In the genomic region with DNA sequence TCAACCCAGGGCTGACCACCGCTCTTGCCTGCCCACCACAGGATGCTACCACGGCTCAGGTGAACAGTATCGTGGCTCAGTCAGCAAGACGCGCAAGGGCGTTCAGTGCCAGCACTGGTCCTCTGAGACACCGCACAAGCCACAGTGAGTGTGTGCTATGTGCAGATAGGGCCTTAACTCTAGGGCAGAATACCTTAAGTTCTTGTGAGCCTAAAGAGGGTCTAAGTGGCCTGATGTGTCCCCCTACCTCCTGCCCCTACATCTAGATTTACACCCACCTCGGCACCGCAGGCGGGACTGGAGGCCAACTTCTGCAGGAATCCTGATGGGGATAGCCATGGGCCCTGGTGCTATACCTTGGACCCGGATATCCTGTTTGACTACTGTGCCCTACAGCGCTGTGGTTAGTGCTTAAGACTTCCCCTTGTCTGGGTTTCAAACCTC, we compare ENCODE assay signal across 8 mouse cellular contexts. TPM values are rescaled to one million over a fixed set of nuclear protein-coding genes. Genes with fewer than 3 reads are reported as not detected.
DNase-seq lines count a peak whose midpoint lies in the region; ATAC-seq lines count a peak whose summit lies in the region.

A gene (minus strand): TSS at position 359 of the 444 bp plus-strand sequence.

- H3K27ac ChIP-seq in embryonic facial prominence, embryonic 10.5 days (replicated peaks), result no peak within 1 kb of the TSS; the same call in 1 of the 2 replicates
- H3K27ac ChIP-seq in heart, embryonic 12.5 days (ENCODE audit: poor library complexity, severe bottlenecking), result no peak within 1 kb of the TSS
- no peak within 1 kb of the TSS for H3K27ac ChIP-seq in midbrain, embryonic 15.5 days

- peaks cover 53% of the 10 kb centered on the region for H3K27me3 ChIP-seq in embryonic facial prominence, embryonic 10.5 days (replicated peaks; ENCODE audit: low read depth, poor library complexity, severe bottlenecking)
- peaks cover 49% of the 10 kb centered on the region for H3K27me3 ChIP-seq in heart, embryonic 12.5 days (replicated peaks)
- peaks cover 29% of the 10 kb centered on the region for H3K27me3 ChIP-seq in midbrain, embryonic 15.5 days (replicated peaks)

- peaks cover 44% of the 10 kb centered on the region for H3K36me3 ChIP-seq in embryonic facial prominence, embryonic 10.5 days (replicated peaks)
- H3K36me3 ChIP-seq in heart, embryonic 12.5 days, result peaks cover 41% of the 10 kb centered on the region
- peaks cover 37% of the 10 kb centered on the region for H3K36me3 ChIP-seq in midbrain, embryonic 15.5 days (replicated peaks)

- H3K4me2 ChIP-seq in heart, embryonic 12.5 days, result peak within 1 kb of the TSS; percentile 50
- peak within 1 kb of the TSS; percentile 34 for H3K4me2 ChIP-seq in midbrain, embryonic 15.5 days

- 33% methylated on average over 12 of the region's 12 CpGs for WGBS in embryonic facial prominence, embryonic 10.5 days
- WGBS in heart, embryonic 12.5 days, result 24% methylated on average over 12 of the region's 12 CpGs
- 38% methylated on average over 12 of the region's 12 CpGs for WGBS in midbrain, embryonic 15.5 days

- peak within 1 kb of the TSS; percentile 39 for H3K4me3 ChIP-seq in embryonic facial prominence, embryonic 10.5 days
- H3K4me3 ChIP-seq in heart, embryonic 12.5 days, result peak within 1 kb of the TSS; percentile 23
- H3K4me3 ChIP-seq in midbrain, embryonic 15.5 days, result no peak within 1 kb of the TSS

- no peaks in the 10 kb centered on the region for H3K9me3 ChIP-seq in embryonic facial prominence, embryonic 10.5 days
- H3K9me3 ChIP-seq in heart, embryonic 12.5 days (replicated peaks), result no peaks in the 10 kb centered on the region
- H3K9me3 ChIP-seq in midbrain, embryonic 15.5 days, result no peaks in the 10 kb centered on the region

- peaks cover 45% of the 10 kb centered on the region for H3K4me1 ChIP-seq in embryonic facial prominence, embryonic 10.5 days
- H3K4me1 ChIP-seq in heart, embryonic 12.5 days (replicated peaks), result peaks cover 30% of the 10 kb centered on the region
- peaks cover 19% of the 10 kb centered on the region for H3K4me1 ChIP-seq in midbrain, embryonic 15.5 days

- DNase-seq in spleen, adult 12 weeks (ENCODE audit: low spot score), result peak; percentile 57
- DNase-seq in spleen, postnatal 14 days (ENCODE audit: low spot score in 2 of 2), result no peak
- no peak for DNase-seq in embryonic facial prominence, embryonic 10.5 days (ENCODE audit: low spot score)
- no peak for DNase-seq in left cerebral cortex, adult 8-10 months (ENCODE audit: low spot score in 2 of 2)
- DNase-seq in kidney, postnatal 10 days, result no peak
- no peak for DNase-seq in lung, postnatal 10 days

- peak within 1 kb of the TSS; percentile 13; the same call in 1 of the 2 replicates for H3K9ac ChIP-seq in heart, embryonic 12.5 days
- H3K9ac ChIP-seq in midbrain, embryonic 15.5 days, result no peak within 1 kb of the TSS

- ATAC-seq in heart, embryonic 12.5 days (ENCODE audit: insufficient number of reproducible peaks, low FRiP score), result no peak
- ATAC-seq in midbrain, embryonic 15.5 days (replicated peaks), result no peak

RNA-seq across cellular contexts. Expression of the gene that starts here (rescaled TPM):
- 32.7 and 34.1 TPM in 2 replicates for polyA plus RNA-seq in embryonic facial prominence, embryonic 10.5 days (2016; fragmentation: Nextera tagmentation; extraction: Ambion mirVana)
- 32.8 and 37.0 TPM in 2 replicates for polyA plus RNA-seq in heart, embryonic 12.5 days (2016; fragmentation: Nextera tagmentation; extraction: Ambion mirVana)
- 100 to 1,000 TPM; 109 to 112 (median 111) TPM for total RNA-seq in left cerebral cortex, adult 8-10 months (2022)
- polyA plus RNA-seq in midbrain, embryonic 15.5 days (2015; fragmentation: Nextera tagmentation; extraction: Ambion mirVana), result 54.7 and 55.0 TPM in 2 replicates
